In the genomic region with DNA sequence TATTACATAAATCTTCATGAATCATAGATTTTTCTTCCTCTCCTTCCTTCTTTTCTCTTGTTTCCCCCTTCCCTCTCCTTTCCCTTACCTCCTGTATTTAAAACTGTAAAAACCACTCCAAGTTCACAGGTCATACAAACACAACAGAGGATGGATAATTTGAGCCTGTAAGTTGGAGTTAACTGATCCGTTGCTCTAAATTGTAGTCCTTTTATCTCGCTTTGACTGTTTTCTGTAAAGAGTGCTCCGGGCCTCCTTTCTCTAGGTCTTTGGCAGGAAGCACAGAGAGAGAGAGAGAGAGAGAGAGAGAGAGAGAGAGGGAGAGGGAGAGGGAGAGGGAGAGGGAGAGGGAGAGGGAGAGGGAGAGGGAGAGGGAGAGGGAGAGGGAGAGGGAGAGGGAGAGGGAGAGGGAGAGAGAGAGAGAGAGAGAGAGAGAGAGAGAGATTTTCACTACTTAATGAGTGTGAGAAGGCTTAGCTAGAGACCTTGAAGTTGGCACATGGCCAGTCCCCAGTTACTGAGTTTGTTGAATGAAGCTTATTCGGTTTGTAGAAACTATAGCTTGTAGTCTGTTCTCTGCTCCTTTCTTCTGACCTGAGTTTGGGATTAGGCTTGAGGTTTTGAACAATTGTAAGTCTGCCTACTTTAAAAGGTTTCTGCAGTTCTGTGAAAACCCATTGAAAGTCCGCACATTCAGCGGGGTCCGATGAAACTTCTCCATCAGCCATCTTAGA, we compare ENCODE assay signal across 7 mouse cellular contexts.
DNase-seq lines count a peak whose midpoint lies in the region; ATAC-seq and TF ChIP-seq lines count a peak whose summit lies in the region.

No protein-coding gene starts in this region.

- H3K27ac ChIP-seq in lung, embryonic 14.5 days (ENCODE audit: low read depth) = peak overlapping the region; percentile 95
- H3K27ac ChIP-seq in embryonic facial prominence, embryonic 13.5 days = peak overlapping the region; percentile 68
- 0 out of 2 replicates have a peak overlapping the region, but pooled peaks have one; percentile 17 for H3K27ac ChIP-seq in hindbrain, embryonic 11.5 days (ENCODE audit: low read depth, low read length)
- peak overlapping the region; percentile 75 for H3K27ac ChIP-seq in midbrain, embryonic 11.5 days (ENCODE audit: low read depth, low read length)

- no peak overlapping the region for H3K4me3 ChIP-seq in lung, embryonic 14.5 days (ENCODE audit: low read depth, low read length)
- H3K4me3 ChIP-seq in embryonic facial prominence, embryonic 13.5 days = no peak overlapping the region
- H3K4me3 ChIP-seq in hindbrain, embryonic 11.5 days (ENCODE audit: low read depth, low read length) = no peak overlapping the region
- H3K4me3 ChIP-seq in midbrain, embryonic 11.5 days (ENCODE audit: low read depth, low read length) = no peak overlapping the region

- H3K27me3 ChIP-seq in lung, embryonic 14.5 days (ENCODE audit: insufficient read depth, low read length) = no peaks in the 10 kb centered on the region
- H3K27me3 ChIP-seq in embryonic facial prominence, embryonic 13.5 days = no peaks in the 10 kb centered on the region
- no peaks in the 10 kb centered on the region for H3K27me3 ChIP-seq in hindbrain, embryonic 11.5 days (ENCODE audit: control insufficient read depth, insufficient read depth, low read length)
- no peaks in the 10 kb centered on the region for H3K27me3 ChIP-seq in midbrain, embryonic 11.5 days (ENCODE audit: control insufficient read depth, insufficient read depth, low read length)

- WGBS in lung, embryonic 14.5 days = 15% methylated on average over 7 of the region's 7 CpGs
- 39% methylated on average over 7 of the region's 7 CpGs for WGBS in embryonic facial prominence, embryonic 13.5 days
- WGBS in hindbrain, embryonic 11.5 days = 68% methylated on average over 7 of the region's 7 CpGs
- WGBS in midbrain, embryonic 11.5 days = 54% methylated on average over 7 of the region's 7 CpGs

- no peak for TF ChIP-seq CTCF in lung, embryonic 14.5 days (IDR thresholded peaks at IDR 0.05; ENCODE audit: low read depth)

- H3K4me1 ChIP-seq in lung, embryonic 14.5 days (ENCODE audit: insufficient read depth) = no peaks in the 10 kb centered on the region
- H3K4me1 ChIP-seq in embryonic facial prominence, embryonic 13.5 days = peaks cover 23% of the 10 kb centered on the region
- H3K4me1 ChIP-seq in hindbrain, embryonic 11.5 days (replicated peaks; ENCODE audit: control insufficient read depth, insufficient read depth, low read length) = no peaks in the 10 kb centered on the region
- peaks cover 7% of the 10 kb centered on the region; the same call in 1 of the 2 replicates for H3K4me1 ChIP-seq in midbrain, embryonic 11.5 days (ENCODE audit: control insufficient read depth, insufficient read depth, low read length)

- ATAC-seq in lung, embryonic 14.5 days (ENCODE audit: insufficient read depth) = peak; percentile 68
- ATAC-seq in embryonic facial prominence, embryonic 13.5 days (ENCODE audit: insufficient number of reproducible peaks, insufficient read depth, low FRiP score, low TSS enrichment, low read depth) = no peak
- no peak for ATAC-seq in hindbrain, embryonic 11.5 days (ENCODE audit: low FRiP score)
- ATAC-seq in midbrain, embryonic 11.5 days (ENCODE audit: low FRiP score) = no peak; the same call in 1 of the 2 replicates
- ATAC-seq in frontal cortex, adult (ENCODE audit: low TSS enrichment) = no peak

- H3K4me2 ChIP-seq in lung, embryonic 14.5 days = peak overlapping the region; percentile 48
- H3K4me2 ChIP-seq in embryonic facial prominence, embryonic 13.5 days = no peak overlapping the region
- no peak overlapping the region for H3K4me2 ChIP-seq in hindbrain, embryonic 11.5 days (replicated peaks; ENCODE audit: low read depth, low read length)
- H3K4me2 ChIP-seq in midbrain, embryonic 11.5 days = no peak overlapping the region

- H3K9me3 ChIP-seq in lung, embryonic 14.5 days (ENCODE audit: low read depth, low read length) = no peaks in the 10 kb centered on the region
- no peaks in the 10 kb centered on the region for H3K9me3 ChIP-seq in embryonic facial prominence, embryonic 13.5 days
- H3K9me3 ChIP-seq in hindbrain, embryonic 11.5 days (ENCODE audit: control insufficient read depth, low read length) = no peaks in the 10 kb centered on the region
- H3K9me3 ChIP-seq in midbrain, embryonic 11.5 days (ENCODE audit: control insufficient read depth, low read length) = no peaks in the 10 kb centered on the region

- peak; percentile 91 for DNase-seq in lung, embryonic 14.5 days
- DNase-seq in lung, adult 18-20 months = no peak
- DNase-seq in hindbrain, embryonic 11.5 days (ENCODE audit: low spot score) = no peak
- no peak for DNase-seq in midbrain, embryonic 11.5 days (ENCODE audit: low spot score, missing footprints)
- DNase-seq in frontal cortex, postnatal 14 days (ENCODE audit: low spot score in 2 of 2) = no peak

- H3K9ac ChIP-seq in lung, embryonic 14.5 days = no peak overlapping the region
- H3K9ac ChIP-seq in embryonic facial prominence, embryonic 13.5 days = no peak overlapping the region
- no peak overlapping the region for H3K9ac ChIP-seq in hindbrain, embryonic 11.5 days (ENCODE audit: low read depth, low read length)
- no peak overlapping the region; the same call in 1 of the 2 replicates for H3K9ac ChIP-seq in midbrain, embryonic 11.5 days (ENCODE audit: low read length)

- H3K36me3 ChIP-seq in lung, embryonic 14.5 days (ENCODE audit: insufficient read depth) = peaks cover 6% of the 10 kb centered on the region; the same call in 1 of the 2 replicates
- H3K36me3 ChIP-seq in embryonic facial prominence, embryonic 13.5 days = peaks cover 33% of the 10 kb centered on the region
- 0 out of 2 replicates have a peak, but pooled peaks cover 2% of the 10 kb centered on the region for H3K36me3 ChIP-seq in hindbrain, embryonic 11.5 days (ENCODE audit: control insufficient read depth, insufficient read depth, low read length)
- no peaks in the 10 kb centered on the region; the same call in 1 of the 2 replicates for H3K36me3 ChIP-seq in midbrain, embryonic 11.5 days (ENCODE audit: control insufficient read depth, insufficient read depth, low read length)

Comparison
In these comparisons a context has a peak if more than half of its experiments do, and no peak if none do; other contexts are left out.
1. H3K27ac ChIP-seq: peak in every context shown above with its lines; median percentile 95 in lung, embryonic 14.5 days; 75 in midbrain, embryonic 11.5 days; 68 in embryonic facial prominence, embryonic 13.5 days; 17 in hindbrain, embryonic 11.5 days.